Mouse (Mus musculus): ENCODE results near the gene Zfp92.
"Not testable (repeated sequence)": the region's sequence is repeated elsewhere in the genome, so short reads cannot be mapped to it uniquely, and the experiment has no call there.

Gene Zfp92

DNA sequence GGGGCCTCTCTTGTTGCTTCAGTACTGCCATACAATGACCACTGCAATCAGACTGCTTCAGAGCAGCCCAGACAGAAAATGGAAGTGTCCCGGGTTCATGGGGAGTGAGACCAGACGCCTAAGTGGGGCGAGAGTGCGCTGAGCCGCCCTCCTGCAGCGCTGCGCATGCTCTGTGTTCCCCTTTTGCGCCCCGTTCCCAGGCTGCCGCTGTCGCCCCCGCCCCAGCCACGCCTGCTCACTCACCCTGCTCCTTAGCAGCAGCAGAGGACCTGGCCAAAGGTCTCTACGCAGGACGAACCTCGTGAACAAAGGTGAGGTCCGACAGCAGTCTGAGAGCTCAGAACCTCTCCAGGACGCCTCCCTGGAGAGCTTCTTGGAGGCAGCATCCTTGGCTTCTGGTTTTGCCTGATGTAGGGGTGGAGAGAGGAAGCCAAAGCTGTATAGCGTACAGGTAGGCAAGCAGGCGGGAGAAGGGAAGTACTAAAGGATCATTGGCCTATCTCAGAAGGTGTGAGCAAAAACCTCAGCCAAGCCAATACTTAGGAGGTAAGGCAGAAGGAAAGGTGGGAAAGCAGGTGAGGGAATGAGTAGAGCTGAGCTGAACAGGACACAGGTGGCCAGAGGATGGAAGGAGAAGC, at the start of gene Zfp92:
Zfp92 (plus strand) TSS at position 217 of the 638 bp plus-strand sequence.
- no peak for DNase-seq (ENCODE audit: low spot score)

GRCm38 (mm10) chrX:73363291-73363690, 47.6 kb upstream of the Zfp92 start:
- DNase-seq (ENCODE audit: low spot score): no peak

DNA sequence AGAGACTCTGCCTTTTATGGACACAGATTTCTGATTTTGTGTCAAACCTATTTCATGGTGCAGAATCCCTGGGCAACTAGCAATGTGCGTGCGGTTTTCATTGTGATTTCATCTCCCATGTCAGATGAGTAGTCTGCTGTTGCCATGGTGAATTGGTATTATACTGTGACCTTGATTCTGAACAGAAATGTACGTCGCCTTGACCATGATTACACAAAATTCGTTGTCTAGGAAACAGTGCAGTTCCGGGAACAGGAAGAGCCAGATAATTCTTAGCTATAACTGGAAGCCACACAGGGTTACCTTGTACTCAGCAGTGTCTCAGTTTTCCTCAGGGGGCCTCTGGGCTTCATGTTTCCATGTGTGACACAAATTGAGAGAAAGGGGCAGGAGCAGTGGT, 26.5 kb upstream of the Zfp92 start:
- DNase-seq (ENCODE audit: low spot score): no peak

GRCm38 (mm10) chrX:73384924-73385323, 26.0 kb upstream of the Zfp92 start:
- DNase-seq (ENCODE audit: low spot score): no peak

- DNase-seq (ENCODE audit: low spot score): no peak
Observed at GRCm38 (mm10) chrX:73391481-73391880, 19.4 kb upstream of the Zfp92 start.

DNA sequence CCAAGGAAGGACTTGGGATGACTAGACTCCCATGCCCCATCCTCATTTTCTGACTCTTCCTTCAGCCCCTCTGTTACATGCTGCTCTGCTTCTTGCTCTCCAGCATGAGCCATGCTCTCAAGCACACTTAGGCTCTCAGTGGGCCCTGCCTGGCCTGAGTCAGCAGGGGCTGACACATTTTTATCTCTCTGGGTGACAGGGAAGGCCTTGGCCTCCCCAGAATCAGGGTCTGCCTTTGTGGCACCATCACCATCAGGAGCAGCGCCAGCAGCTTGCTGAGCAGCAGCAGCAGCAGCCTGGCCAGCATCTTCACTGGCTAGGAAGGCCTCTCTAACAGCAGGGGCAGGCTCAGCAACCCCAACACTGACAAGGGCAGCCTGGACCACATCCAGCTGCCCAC, 14.4 kb upstream of the Zfp92 start:
- no peak for DNase-seq (ENCODE audit: low spot score)

GRCm38 (mm10) chrX:73398636-73399035, 12.3 kb upstream of the Zfp92 start, which contains the start of gene Gm18336:
Gene Gm18336 (minus strand): TSS chrX:73398736.
- not testable (repeated sequence) for DNase-seq (ENCODE audit: low spot score)

- DNase-seq (ENCODE audit: low spot score): no peak
Observed at GRCm38 (mm10) chrX:73400951-73401350, 9.9 kb upstream of the Zfp92 start.

DNA sequence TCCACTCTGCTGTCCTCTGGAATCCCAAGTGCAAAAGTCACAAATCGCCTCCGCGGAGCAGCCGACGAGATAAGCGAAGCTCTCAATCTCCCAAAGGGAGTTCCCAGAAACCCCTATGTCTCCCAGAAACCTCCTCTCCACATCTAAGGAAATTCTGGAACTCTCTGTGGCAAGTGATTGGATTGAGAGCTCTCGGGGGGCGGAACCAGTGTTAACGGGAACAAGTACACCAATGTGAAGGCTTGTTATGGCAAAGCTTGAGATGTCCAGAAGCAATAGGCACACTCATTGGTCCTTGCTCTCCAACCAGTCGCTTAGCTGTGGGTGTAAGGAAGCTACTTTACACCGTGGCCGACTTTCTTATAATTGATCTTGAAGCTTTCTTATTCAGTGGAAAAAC, 9.3 kb upstream of the Zfp92 start:
- DNase-seq (ENCODE audit: low spot score): no peak

DNA sequence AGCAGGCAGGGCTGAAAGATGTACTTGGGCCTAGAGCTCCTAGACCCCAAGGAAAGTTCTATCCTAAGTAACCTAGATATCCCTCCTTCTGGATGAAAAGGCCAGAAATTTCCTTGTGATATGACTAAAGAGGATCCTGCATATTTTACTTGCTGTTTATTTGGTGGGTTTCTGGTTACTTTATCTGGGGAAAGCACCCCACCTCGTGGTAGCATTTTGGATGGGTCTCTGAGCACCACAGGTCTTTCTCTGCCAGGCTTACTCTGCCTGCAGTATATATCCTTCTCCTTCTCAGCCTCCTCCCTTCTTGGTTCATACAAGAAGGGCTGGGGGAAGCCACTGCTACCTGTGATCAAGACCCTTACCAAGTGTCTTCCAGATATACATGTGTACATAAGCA, 1.9 kb downstream of the Zfp92 start:
- no peak for DNase-seq (ENCODE audit: low spot score)

DNA sequence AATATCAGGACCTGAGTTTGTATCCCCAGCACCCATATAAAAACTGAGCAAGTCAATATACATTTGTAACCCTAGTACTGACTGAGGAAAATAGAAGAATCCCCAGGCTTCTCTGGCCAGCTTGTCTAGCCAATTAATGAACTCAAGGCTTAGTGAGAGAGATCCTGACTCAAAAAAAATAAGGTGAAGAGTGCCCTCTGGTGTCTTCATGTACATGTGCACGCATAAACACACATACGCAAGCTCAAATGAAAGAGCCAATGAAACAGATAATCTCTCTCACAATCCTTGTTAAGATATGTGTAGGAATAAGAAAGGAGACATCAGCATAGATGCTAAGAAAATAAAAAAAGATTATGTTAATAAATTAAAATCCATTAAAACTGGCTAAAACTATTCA, 19.1 kb downstream of the Zfp92 start:
- DNase-seq (ENCODE audit: low spot score): peak; percentile 18

- no peak for DNase-seq (ENCODE audit: low spot score)
Observed at GRCm38 (mm10) chrX:73432850-73433249, 22.0 kb downstream of the Zfp92 start.

- DNase-seq (ENCODE audit: low spot score): no peak
Observed at GRCm38 (mm10) chrX:73435252-73435651, 24.4 kb downstream of the Zfp92 start, which contains the start of gene Trex2. Gene Trex2 (minus strand): TSS chrX:73435344.

DNA sequence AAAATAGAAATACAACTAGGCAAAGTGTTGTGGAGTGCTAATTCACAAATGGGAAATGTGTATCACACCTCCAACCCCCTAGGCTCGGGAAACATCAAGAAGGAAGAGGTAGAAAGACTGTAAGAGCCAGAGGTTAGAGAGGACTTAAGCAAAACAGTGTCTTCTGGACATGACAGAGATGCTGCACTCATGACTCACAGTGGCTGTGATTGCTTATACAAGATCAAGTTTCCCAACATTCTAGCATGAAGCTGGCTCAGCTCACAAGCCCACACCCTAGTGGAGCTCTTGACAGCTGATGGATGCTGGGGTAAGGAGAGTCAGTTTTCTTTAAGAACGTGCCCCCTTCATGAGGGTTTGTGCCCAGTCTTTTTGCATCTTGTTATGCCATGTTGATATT, 30.5 kb downstream of the Zfp92 start:
- no peak for DNase-seq (ENCODE audit: low spot score)

- DNase-seq (ENCODE audit: low spot score): peak; percentile 65
Observed at GRCm38 (mm10) chrX:73451949-73452348, 41.1 kb downstream of the Zfp92 start.

- peak; percentile 93 for DNase-seq (ENCODE audit: low spot score)
Observed at GRCm38 (mm10) chrX:73458877-73459392, 48.0 kb downstream of the Zfp92 start, which contains the start of gene Haus7. Gene Haus7 (minus strand): TSS chrX:73459044.

GRCm38 (mm10) chrX:73460792-73461191, 49.9 kb downstream of the Zfp92 start:
- DNase-seq (ENCODE audit: low spot score): no peak

DNA sequence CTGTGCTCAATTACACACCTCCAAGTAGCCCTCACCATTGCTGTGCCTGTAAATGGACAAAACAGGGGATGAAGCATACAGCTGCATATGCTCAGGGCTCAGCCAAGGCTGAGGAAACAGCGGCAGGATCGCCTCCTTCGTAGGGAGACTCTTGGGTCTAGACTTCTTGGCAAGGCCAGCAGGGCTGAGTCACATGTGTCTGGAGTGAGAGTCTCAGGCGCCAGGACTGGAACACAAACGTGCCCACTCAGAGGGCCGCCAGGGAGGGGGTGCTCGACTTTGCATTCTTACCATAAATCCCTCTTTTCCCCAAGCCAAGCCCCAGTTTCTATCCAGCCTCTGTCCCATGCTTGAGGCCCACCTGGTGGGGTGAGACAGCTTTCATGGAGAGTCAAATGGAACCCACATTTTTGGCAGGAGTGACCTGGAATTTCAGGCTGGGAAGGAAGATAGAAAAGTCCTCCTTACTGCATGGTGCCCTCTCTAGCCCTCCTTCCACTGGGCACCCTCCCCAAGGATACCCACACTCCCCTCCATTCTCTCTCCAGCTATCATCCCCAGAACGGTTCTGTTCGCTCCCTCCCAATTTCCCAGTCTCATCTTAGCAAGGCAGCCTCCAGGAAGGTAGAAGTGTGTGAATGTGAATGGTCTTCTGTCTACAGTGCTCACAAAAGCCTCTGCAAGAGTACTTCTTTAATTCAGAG, 54.7 kb downstream of the Zfp92 start:
- DNase-seq (ENCODE audit: low spot score): no peak

DNA sequence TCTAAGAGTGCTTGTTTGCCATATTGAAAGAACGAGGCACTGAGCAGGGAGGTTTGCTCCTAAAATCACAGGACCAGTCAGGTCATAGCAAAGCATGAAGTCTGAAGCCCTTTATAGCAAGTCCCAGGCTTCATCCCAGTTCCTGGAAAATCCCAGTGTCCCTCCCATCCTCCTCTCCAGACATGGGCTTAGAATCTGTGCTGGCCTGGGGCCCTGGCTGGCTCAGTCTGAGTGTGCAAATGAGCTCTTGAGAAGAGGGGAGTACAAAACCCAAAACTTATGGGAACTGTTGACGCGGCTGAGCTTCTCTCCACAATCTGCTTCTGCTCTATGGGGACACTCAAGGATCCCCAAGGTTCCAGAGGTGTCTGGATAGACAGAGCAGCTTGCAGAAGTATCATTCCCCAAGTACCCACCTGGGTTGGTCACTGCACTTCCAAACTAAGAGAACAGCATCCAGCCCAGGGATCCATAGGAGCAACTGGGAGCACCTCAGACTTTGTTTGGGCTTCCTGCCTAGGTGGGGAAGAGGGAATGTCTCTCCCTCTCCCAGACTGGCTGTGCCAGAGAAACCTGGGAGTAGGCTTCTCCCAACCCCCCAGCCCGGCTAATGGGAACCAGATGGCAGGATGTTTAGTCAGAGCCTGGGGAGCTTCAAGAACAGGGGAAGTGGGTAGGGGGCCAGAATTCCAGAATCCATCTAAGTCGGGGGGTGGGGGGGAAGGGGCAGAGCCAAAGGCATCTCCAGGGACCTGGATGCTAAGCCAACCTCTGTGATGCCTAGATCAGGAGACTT, 56.7 kb downstream of the Zfp92 start:
- DNase-seq (ENCODE audit: low spot score): peak; percentile 62

GRCm38 (mm10) chrX:73468330-73468729, 57.4 kb downstream of the Zfp92 start:
- no peak for DNase-seq (ENCODE audit: low spot score)

GRCm38 (mm10) chrX:73468752-73469151, 57.9 kb downstream of the Zfp92 start:
- DNase-seq (ENCODE audit: low spot score): no peak

GRCm38 (mm10) chrX:73471764-73472163, 60.9 kb downstream of the Zfp92 start:
- no peak for DNase-seq (ENCODE audit: low spot score)
